Comparison of ENCODE assay signal across 8 mouse cellular contexts in genomic region chr13:114456224-114456623, GRCm38 (mm10). TPM values are rescaled to one million over a fixed set of nuclear protein-coding genes. Genes with fewer than 3 reads are reported as not detected.
DNase-seq lines count a peak whose midpoint lies in the region; ATAC-seq and TF ChIP-seq lines count a peak whose summit lies in the region.

No protein-coding gene starts in this region.

- peaks cover 8% of the 10 kb centered on the region; the same call in 1 of the 2 replicates for H3K4me1 ChIP-seq in thymus, adult 2 months (replicated peaks; ENCODE audit: control insufficient read depth, insufficient read depth, low read length)
- H3K4me1 ChIP-seq in embryonic facial prominence, embryonic 12.5 days = peaks cover 5% of the 10 kb centered on the region
- H3K4me1 ChIP-seq in heart, embryonic 15.5 days (replicated peaks) = peaks cover 32% of the 10 kb centered on the region
- peaks cover 14% of the 10 kb centered on the region for H3K4me1 ChIP-seq in midbrain, embryonic 12.5 days

- DNase-seq in thymus, adult 2 months = peak; percentile 13
- DNase-seq in thymus, adult 18-20 months = no peak
- DNase-seq in kidney, postnatal 14 days = peak; percentile 20
- DNase-seq in testis, postnatal 14 days (ENCODE audit: low spot score) = peak; percentile 29

- peak overlapping the region; percentile 11; the same call in 1 of the 2 replicates for H3K9ac ChIP-seq in embryonic facial prominence, embryonic 12.5 days
- H3K9ac ChIP-seq in heart, embryonic 15.5 days = 0 out of 2 replicates have a peak overlapping the region, but pooled peaks have one; percentile 29
- peak overlapping the region; percentile 74 for H3K9ac ChIP-seq in midbrain, embryonic 12.5 days (replicated peaks)

- TF ChIP-seq CTCF in thymus, adult 2 months (IDR thresholded peaks at IDR 0.05; ENCODE audit: borderline replicate concordance, control insufficient read depth, extremely low read depth, insufficient read depth, low read length, poor library complexity) = no peak

- H3K27ac ChIP-seq in thymus, adult 2 months (ENCODE audit: control insufficient read depth, insufficient read depth, low read length) = no peak overlapping the region
- H3K27ac ChIP-seq in embryonic facial prominence, embryonic 12.5 days = no peak overlapping the region
- no peak overlapping the region for H3K27ac ChIP-seq in heart, embryonic 15.5 days
- peak overlapping the region; percentile 68 for H3K27ac ChIP-seq in midbrain, embryonic 12.5 days (replicated peaks)

- H3K4me2 ChIP-seq in embryonic facial prominence, embryonic 12.5 days (replicated peaks) = peak overlapping the region; percentile 92
- peak overlapping the region; percentile 100 for H3K4me2 ChIP-seq in heart, embryonic 15.5 days
- H3K4me2 ChIP-seq in midbrain, embryonic 12.5 days (replicated peaks) = peak overlapping the region; percentile 86

- TF ChIP-seq POLR2A in thymus, adult 2 months (IDR thresholded peaks at IDR 0.05; ENCODE audit: control insufficient read depth, extremely low read depth, insufficient read depth, low read length, poor library complexity) = no peak

- no peak overlapping the region for H3K4me3 ChIP-seq in thymus, adult 2 months (ENCODE audit: control insufficient read depth, insufficient read depth, low read length)
- peak overlapping the region; percentile 56 for H3K4me3 ChIP-seq in embryonic facial prominence, embryonic 12.5 days
- H3K4me3 ChIP-seq in heart, embryonic 15.5 days = peak overlapping the region; percentile 67
- peak overlapping the region; percentile 60 for H3K4me3 ChIP-seq in midbrain, embryonic 12.5 days

- WGBS in thymus, adult 2 months = 7% methylated on average over 14 of the region's 14 CpGs
- under 1% methylated on average over 14 of the region's 14 CpGs for WGBS in embryonic facial prominence, embryonic 12.5 days
- WGBS in heart, embryonic 15.5 days = 3% methylated on average over 14 of the region's 14 CpGs
- WGBS in midbrain, embryonic 12.5 days = under 1% methylated on average over 14 of the region's 14 CpGs

- no peaks in the 10 kb centered on the region for H3K36me3 ChIP-seq in thymus, adult 2 months (ENCODE audit: control insufficient read depth, insufficient read depth, low read length)
- H3K36me3 ChIP-seq in embryonic facial prominence, embryonic 12.5 days = no peaks in the 10 kb centered on the region
- no peaks in the 10 kb centered on the region for H3K36me3 ChIP-seq in heart, embryonic 15.5 days
- H3K36me3 ChIP-seq in midbrain, embryonic 12.5 days = peaks cover 8% of the 10 kb centered on the region; the same call in 1 of the 2 replicates

- ATAC-seq in embryonic facial prominence, embryonic 12.5 days (ENCODE audit: insufficient number of reproducible peaks, insufficient read depth, low FRiP score, low TSS enrichment) = peak; percentile 23; the same call in 1 of the 2 replicates
- no peak for ATAC-seq in heart, embryonic 15.5 days (replicated peaks; ENCODE audit: insufficient number of reproducible peaks, insufficient read depth, low FRiP score, low read depth)
- ATAC-seq in midbrain, embryonic 12.5 days (ENCODE audit: low FRiP score, low read depth) = no peak
- ATAC-seq in erythroblast, adult 5-6 weeks (replicated peaks; ENCODE audit: low FRiP score, poor library complexity, severe bottlenecking) = no peak

- H3K27me3 ChIP-seq in thymus, adult 2 months (ENCODE audit: control insufficient read depth, insufficient read depth, low read length) = peaks cover 13% of the 10 kb centered on the region; the same call in 1 of the 2 replicates
- peaks cover 22% of the 10 kb centered on the region for H3K27me3 ChIP-seq in embryonic facial prominence, embryonic 12.5 days
- H3K27me3 ChIP-seq in heart, embryonic 15.5 days = peaks cover 48% of the 10 kb centered on the region
- H3K27me3 ChIP-seq in midbrain, embryonic 12.5 days = peaks cover 9% of the 10 kb centered on the region; the same call in 1 of the 2 replicates

- H3K9me3 ChIP-seq in embryonic facial prominence, embryonic 12.5 days = 0 out of 2 replicates have a peak, but pooled peaks cover 3% of the 10 kb centered on the region
- H3K9me3 ChIP-seq in heart, embryonic 15.5 days (replicated peaks) = no peaks in the 10 kb centered on the region
- no peaks in the 10 kb centered on the region for H3K9me3 ChIP-seq in midbrain, embryonic 12.5 days

RNA-seq across cellular contexts. Expression of gene Fst, which starts 2.5 kb away (rescaled TPM):
- polyA plus RNA-seq in thymus, adult 2 months (2012; rRNA removed) = 2.1 and 2.3 TPM in 2 replicates
- polyA plus RNA-seq in embryonic facial prominence, embryonic 12.5 days (2016; fragmentation: Nextera tagmentation; extraction: Ambion mirVana) = 41.5 and 46.1 TPM in 2 replicates
- 3.9 and 6.0 TPM in 2 replicates for polyA plus RNA-seq in heart, embryonic 15.5 days (2015; fragmentation: Nextera tagmentation; extraction: Ambion mirVana)
- polyA plus RNA-seq in midbrain, embryonic 12.5 days (2016; fragmentation: Nextera tagmentation; extraction: Ambion mirVana) = 36.1 and 40.5 TPM in 2 replicates
- not detected in 2 replicates for total RNA-seq in erythroblast, adult 5-6 weeks (2015; ENCODE audit: low replicate concordance)
- not detected in 2 replicates for total RNA-seq in erythroblast, adult 5-6 weeks (2017; ENCODE audit: low replicate concordance)

Comparison
In these comparisons a context has a peak if more than half of its experiments do, and no peak if none do; other contexts are left out.
1. DNase-seq: peak in thymus, adult 2 months (single experiment), kidney, postnatal 14 days (single experiment) and testis, postnatal 14 days (single experiment); none in thymus, adult 18-20 months (0 of 2).
2. H3K9ac ChIP-seq: peak in every context shown above with its lines; median percentile 74 in midbrain, embryonic 12.5 days; 29 in heart, embryonic 15.5 days; 11 in embryonic facial prominence, embryonic 12.5 days.
3. Peak in every context shown above with its lines, with median percentiles within 50 percentile points of each other: H3K4me2 ChIP-seq.